In genomic region chr7:139944291-139945240, GRCm38 (mm10) we compare ENCODE assay signal across 9 mouse cellular contexts. TPM values are rescaled to one million over a fixed set of nuclear protein-coding genes. Genes with fewer than 3 reads are reported as not detected.
DNase-seq lines count a peak whose midpoint lies in the region; ATAC-seq and TF ChIP-seq lines count a peak whose summit lies in the region.
"Had no signal": no experiment of that assay in that cellular context is flagged by ENCODE, and none has a peak within 500 bp of the region (broad histone marks: within the 10 kb centered on the region; RNA-seq: fewer than 3 reads in every experiment).

No protein-coding gene starts in this region.

- no peaks in the 10 kb centered on the region for H3K36me3 ChIP-seq in kidney, adult 2 months (ENCODE audit: control insufficient read depth, insufficient read depth, low read length)

- H3K27ac ChIP-seq in kidney, adult 2 months (ENCODE audit: insufficient read depth, low read depth, low read length) = no peak overlapping the region
- no peak overlapping the region for H3K27ac ChIP-seq in bone marrow macrophage, adult 2 months (ENCODE audit: insufficient read depth, low read depth, low read length)

- no peak for TF ChIP-seq POLR2A in kidney, adult 2 months (IDR thresholded peaks at IDR 0.05; ENCODE audit: low read depth, low read length)
- TF ChIP-seq POLR2A in bone marrow macrophage, adult 2 months (IDR thresholded peaks at IDR 0.05; ENCODE audit: borderline replicate concordance, low read depth, low read length) = no peak

- no peak for TF ChIP-seq CTCF in kidney, adult 2 months (conservative IDR thresholded peaks at IDR 0.05; ENCODE audit: insufficient read depth, insufficient read length, low read depth, low read length)
- TF ChIP-seq CTCF in bone marrow macrophage, adult 2 months (IDR thresholded peaks at IDR 0.05; ENCODE audit: low read depth, low read length) = no peak

- no peaks in the 10 kb centered on the region for H3K4me1 ChIP-seq in kidney, adult 2 months (ENCODE audit: control insufficient read depth, insufficient read depth, low read length)
- no peaks in the 10 kb centered on the region for H3K4me1 ChIP-seq in bone marrow macrophage, adult 2 months (ENCODE audit: control insufficient read depth, insufficient read depth, low read length)

- no peak for DNase-seq in kidney, adult 2 months
- no peak for DNase-seq in kidney, postnatal 25 days
- peak; percentile 44 for DNase-seq in naive thymus-derived CD4-positive, alpha-beta T cell, adult 2 months (ENCODE audit: low read depth)
- no peak for DNase-seq in layer of hippocampus, adult 9-11 months
- DNase-seq in yolk sac, embryonic 10.5 days (ENCODE audit: low spot score) = no peak
- DNase-seq in retina, postnatal 1 day = no peak

- H3K4me3 ChIP-seq in kidney, adult 2 months (ENCODE audit: insufficient read depth, low read depth, low read length) = peak overlapping the region; percentile 18; the same call in 1 of the 2 replicates
- peak overlapping the region; percentile 35 for H3K4me3 ChIP-seq in bone marrow macrophage, adult 2 months (ENCODE audit: insufficient read depth, low read length)

- peak; percentile 24 for ATAC-seq in inflammation-experienced regulatory T-cells, adult 6 months

- WGBS in kidney, adult 2 months = 10% methylated on average over 68 of the region's 68 CpGs

- peaks cover 2% of the 10 kb centered on the region; the same call in 1 of the 2 replicates for H3K27me3 ChIP-seq in kidney, adult 2 months (replicated peaks; ENCODE audit: control insufficient read depth, insufficient read depth, low read length)

RNA-seq across cellular contexts. Expression of gene Utf1, which starts 1.0 kb away (rescaled TPM):
- polyA plus RNA-seq in kidney, adult 2 months (2012; rRNA removed) = 0.13 TPM in 1 of 2 replicates, not detected in the other
- polyA plus RNA-seq in bone marrow macrophage, adult 2 months (2012; ENCODE audit: insufficient read depth, insufficient read length, missing spikeins) = not detected in 2 replicates
- 1 to 10 TPM; 3.3 to 5.0 (median 3.6) TPM for polyA plus RNA-seq in inflammation-experienced regulatory T-cells, adult 6 months (2017; shearing (Covaris generic))
- polyA plus RNA-seq: gonadal fat pad, adult 2 months had no signal

RNA-seq across cellular contexts. Expression of gene 6430531B16Rik, which starts 34.0 kb away (rescaled TPM):
- polyA plus RNA-seq in kidney, adult 2 months (2012; rRNA removed) = 0.13 and 0.29 TPM in 2 replicates
- polyA plus RNA-seq in bone marrow macrophage, adult 2 months (2012; ENCODE audit: insufficient read depth, insufficient read length, missing spikeins) = not detected in 2 replicates
- 1 to 10 TPM in 2 of 3 experiments, under 1 TPM in 1; 0.66 to 1.5 (median 1.0) TPM for polyA plus RNA-seq in inflammation-experienced regulatory T-cells, adult 6 months (2017; shearing (Covaris generic))

RNA-seq across cellular contexts. Expression of gene Adam8, which starts 47.8 kb away (rescaled TPM):
- 1.8 and 2.2 TPM in 2 replicates for polyA plus RNA-seq in kidney, adult 2 months (2012; rRNA removed)
- polyA plus RNA-seq in bone marrow macrophage, adult 2 months (2012; ENCODE audit: insufficient read depth, insufficient read length, missing spikeins) = 240 and 334 TPM in 2 replicates
- polyA plus RNA-seq in inflammation-experienced regulatory T-cells, adult 6 months (2017; shearing (Covaris generic)) = 10 to 100 TPM in 2 of 3 experiments, 1 to 10 TPM in 1; 8.8 to 59.4 (median 13.1) TPM

RNA-seq across cellular contexts. Expression of gene Kndc1, which starts 50.1 kb away (rescaled TPM):
- 0.02 TPM in 1 of 2 replicates, not detected in the other for polyA plus RNA-seq in kidney, adult 2 months (2012; rRNA removed)
- not detected in 2 replicates for polyA plus RNA-seq in bone marrow macrophage, adult 2 months (2012; ENCODE audit: insufficient read depth, insufficient read length, missing spikeins)
- polyA plus RNA-seq in inflammation-experienced regulatory T-cells, adult 6 months (2017; shearing (Covaris generic)) = under 1 TPM; 0.20 to 0.49 (median 0.38) TPM
